Mouse (Mus musculus) heart, embryonic 13.5 days (tissue): ENCODE results near the gene Rbp2. TPM values are rescaled to one million over a fixed set of nuclear protein-coding genes. Genes with fewer than 3 reads are reported as not detected.

Source experiments
- ATAC-seq: fragments of 200-750 bp; cut with Nextera tagmentation; 2 replicates; pipeline ENCODE4 v1.8.0; 2017; ENCODE audit warnings: moderate TSS enrichment; ENCODE audit not compliant: insufficient number of reproducible peaks, low FRiP score, low TSS enrichment; ENCODE audit errors: extremely low read depth
- H3K27ac ChIP-seq: fragments of 300-500 bp; sonication (generic); replicated peaks from 2 replicates; pipeline ENCODE4 v1.5.1; 2015; ENCODE audit warnings: moderate library complexity, mild to moderate bottlenecking, inconsistent platforms
- H3K27me3 ChIP-seq: fragments of 300-500 bp; sonication (generic); replicated peaks from 2 replicates; pipeline ENCODE4 v1.6.1; 2015; ENCODE audit warnings: mild to moderate bottlenecking, inconsistent platforms
- H3K36me3 ChIP-seq: fragments of 300-500 bp; sonication (generic); 2 replicates; pipeline ENCODE4 v1.6.1; 2015; ENCODE audit warnings: mild to moderate bottlenecking, inconsistent platforms
- H3K4me1 ChIP-seq: fragments of 300-500 bp; sonication (generic); 2 replicates; pipeline ENCODE4 v1.6.1; 2015; ENCODE audit warnings: inconsistent platforms
- H3K4me2 ChIP-seq: fragments of 300-500 bp; sonication (generic); 2 replicates; pipeline ENCODE4 v1.6.1; 2015; ENCODE audit warnings: inconsistent platforms, mild to moderate bottlenecking, moderate library complexity
- H3K4me3 ChIP-seq: fragments of 300-500 bp; sonication (generic); 2 replicates; pipeline ENCODE4 v1.5.1; 2015; ENCODE audit warnings: moderate library complexity, mild to moderate bottlenecking, inconsistent platforms
- H3K9ac ChIP-seq: fragments of 300-500 bp; sonication (generic); 2 replicates; pipeline ENCODE4 v1.6.1; 2015; ENCODE audit warnings: inconsistent platforms, mild to moderate bottlenecking, moderate library complexity
- H3K9me3 ChIP-seq: fragments of 300-500 bp; sonication (generic); 2 replicates; pipeline ENCODE4 v1.6.1; 2016; ENCODE audit warnings: inconsistent platforms
- WGBS: fragments of 180-500 bp; shearing (Covaris S2); methylation state at CpG from one replicate; pipeline ENCODE4 v1.1.7; 2015; ENCODE audit warnings: mixed read lengths; 5-methylcytosine and 5-hydroxymethylcytosine counted together
- polyA plus RNA-seq: library from polyadenylated mRNA; unstranded; fragments of >200 nt; fragmentation: Nextera tagmentation; extraction: Ambion mirVana; gene quantifications from 2 replicates; pipeline ENCODE4 v1.2.1, GENCODE M21; 2015

Gene Rbp2
- polyA plus RNA-seq, 1 experiment from 2014 or later = not detected

GRCm38 (mm10) chr9:98489532-98489931, 3.6 kb downstream of the Rbp2 start:
- no peaks in the 10 kb centered on the region for H3K36me3 ChIP-seq
- WGBS = 59% methylated on average over 4 of the region's 4 CpGs
- H3K4me1 ChIP-seq = peaks cover 21% of the 10 kb centered on the region
- H3K27me3 ChIP-seq = no peaks in the 10 kb centered on the region
- no peak overlapping the region for H3K9ac ChIP-seq
- no peak overlapping the region for H3K4me2 ChIP-seq
- peak overlapping the region; percentile 39; the same call in 1 of the 2 replicates for H3K27ac ChIP-seq
- no peaks in the 10 kb centered on the region for H3K9me3 ChIP-seq
- no peak overlapping the region for H3K4me3 ChIP-seq
- ATAC-seq = no peak

GRCm38 (mm10) chr9:98490128-98490527, 4.2 kb downstream of the Rbp2 start:
- 34% methylated on average over 4 of the region's 4 CpGs for WGBS
- no peaks in the 10 kb centered on the region for H3K9me3 ChIP-seq
- peaks cover 21% of the 10 kb centered on the region for H3K4me1 ChIP-seq
- H3K4me2 ChIP-seq = no peak overlapping the region
- H3K27ac ChIP-seq = no peak overlapping the region
- H3K9ac ChIP-seq = no peak overlapping the region
- no peak for ATAC-seq
- no peaks in the 10 kb centered on the region for H3K27me3 ChIP-seq
- H3K36me3 ChIP-seq = no peaks in the 10 kb centered on the region
- H3K4me3 ChIP-seq = no peak overlapping the region

- H3K27me3 ChIP-seq = no peaks in the 10 kb centered on the region; the same call in 1 of the 2 replicates
- 83% methylated on average over 5 of the region's 5 CpGs for WGBS
- no peak overlapping the region for H3K4me3 ChIP-seq
- no peak for ATAC-seq
- H3K4me2 ChIP-seq = no peak overlapping the region
- no peak overlapping the region for H3K27ac ChIP-seq
- no peak overlapping the region for H3K9ac ChIP-seq
- no peaks in the 10 kb centered on the region for H3K36me3 ChIP-seq
- no peaks in the 10 kb centered on the region for H3K9me3 ChIP-seq
- peaks cover 21% of the 10 kb centered on the region for H3K4me1 ChIP-seq
Observed at GRCm38 (mm10) chr9:98491071-98491470, 5.2 kb downstream of the Rbp2 start.

GRCm38 (mm10) chr9:98492212-98492611, 6.3 kb downstream of the Rbp2 start:
- Histone ChIP-seq H3K4me2 (no peak overlapping the region), H3K27ac (no peak overlapping the region), H3K9me3 (no peaks in the 10 kb centered on the region), H3K36me3 (no peaks in the 10 kb centered on the region), H3K4me1 (peaks cover 24% of the 10 kb centered on the region), H3K4me3 (no peak overlapping the region), H3K9ac (no peak overlapping the region), H3K27me3 (no peaks in the 10 kb centered on the region; the same call in 1 of the 2 replicates)
- ATAC-seq = no peak
- WGBS = 47% methylated on average over 5 of the region's 5 CpGs

GRCm38 (mm10) chr9:98492821-98493220, 6.9 kb downstream of the Rbp2 start:
- no peaks in the 10 kb centered on the region for H3K9me3 ChIP-seq

GRCm38 (mm10) chr9:98497157-98497556, 11.2 kb downstream of the Rbp2 start:
- no peak for ATAC-seq
- Histone ChIP-seq H3K36me3 (no peaks in the 10 kb centered on the region), H3K9me3 (no peaks in the 10 kb centered on the region), H3K27me3 (peaks cover 7% of the 10 kb centered on the region; the same call in 1 of the 2 replicates), H3K4me2 (no peak overlapping the region), H3K9ac (no peak overlapping the region), H3K27ac (no peak overlapping the region), H3K4me3 (no peak overlapping the region), H3K4me1 (peaks cover 27% of the 10 kb centered on the region)
- 36% methylated on average over 7 of the region's 7 CpGs for WGBS

More at GRCm38 (mm10) chr9:98492821-98493220, 6.9 kb downstream of the Rbp2 start:
- no peak overlapping the region for H3K4me2 ChIP-seq
- H3K9ac ChIP-seq = no peak overlapping the region
- WGBS = 26% methylated on average over 1 of the region's 1 CpGs
- no peak overlapping the region for H3K27ac ChIP-seq
- no peaks in the 10 kb centered on the region for H3K36me3 ChIP-seq
- peaks cover 24% of the 10 kb centered on the region for H3K4me1 ChIP-seq
- ATAC-seq = no peak
- no peak overlapping the region for H3K4me3 ChIP-seq
- H3K27me3 ChIP-seq = no peaks in the 10 kb centered on the region; the same call in 1 of the 2 replicates

- H3K4me2 ChIP-seq = no peak overlapping the region
- no peak for ATAC-seq
- no peak overlapping the region for H3K4me3 ChIP-seq
- H3K4me1 ChIP-seq = peaks cover 22% of the 10 kb centered on the region
- peaks cover 7% of the 10 kb centered on the region; the same call in 1 of the 2 replicates for H3K27me3 ChIP-seq
- no peak overlapping the region for H3K9ac ChIP-seq
- H3K27ac ChIP-seq = no peak overlapping the region
- H3K9me3 ChIP-seq = no peaks in the 10 kb centered on the region
- H3K36me3 ChIP-seq = no peaks in the 10 kb centered on the region
- 47% methylated on average over 6 of the region's 6 CpGs for WGBS
Observed at GRCm38 (mm10) chr9:98497990-98498389, 12.1 kb downstream of the Rbp2 start.

- Histone ChIP-seq H3K9me3 (no peaks in the 10 kb centered on the region), H3K9ac (no peak overlapping the region), H3K4me3 (no peak overlapping the region), H3K27me3 (peaks cover 7% of the 10 kb centered on the region; the same call in 1 of the 2 replicates), H3K4me1 (peaks cover 22% of the 10 kb centered on the region), H3K4me2 (no peak overlapping the region), H3K36me3 (no peaks in the 10 kb centered on the region), H3K27ac (no peak overlapping the region)
- ATAC-seq = no peak
- WGBS = 68% methylated on average over 17 of the region's 17 CpGs
Observed at GRCm38 (mm10) chr9:98498717-98499268, 12.9 kb downstream of the Rbp2 start.

- H3K36me3 ChIP-seq = no peaks in the 10 kb centered on the region
- no peak overlapping the region for H3K9ac ChIP-seq
- peaks cover 7% of the 10 kb centered on the region; the same call in 1 of the 2 replicates for H3K27me3 ChIP-seq
- H3K4me2 ChIP-seq = no peak overlapping the region
- peaks cover 22% of the 10 kb centered on the region for H3K4me1 ChIP-seq
- no peak overlapping the region for H3K4me3 ChIP-seq
- WGBS = 68% methylated on average over 5 of the region's 5 CpGs
- no peak overlapping the region for H3K27ac ChIP-seq
- no peak for ATAC-seq
- H3K9me3 ChIP-seq = no peaks in the 10 kb centered on the region
Observed at GRCm38 (mm10) chr9:98499601-98500000, 13.7 kb downstream of the Rbp2 start.

- Histone ChIP-seq H3K36me3 (no peaks in the 10 kb centered on the region), H3K27me3 (no peaks in the 10 kb centered on the region), H3K4me2 (no peak overlapping the region), H3K27ac (no peak overlapping the region), H3K4me3 (no peak overlapping the region), H3K4me1 (0 out of 2 replicates have a peak, but pooled peaks cover 6% of the 10 kb centered on the region), H3K9ac (no peak overlapping the region), H3K9me3 (no peaks in the 10 kb centered on the region)
- ATAC-seq = no peak
- 59% methylated on average over 6 of the region's 6 CpGs for WGBS
Observed at GRCm38 (mm10) chr9:98507480-98507879, 21.6 kb downstream of the Rbp2 start.

GRCm38 (mm10) chr9:98510363-98511055, 24.6 kb downstream of the Rbp2 start:
- Histone ChIP-seq H3K27me3 (no peaks in the 10 kb centered on the region), H3K36me3 (no peaks in the 10 kb centered on the region), H3K4me2 (no peak overlapping the region), H3K27ac (no peak overlapping the region), H3K4me3 (no peak overlapping the region), H3K9me3 (no peaks in the 10 kb centered on the region), H3K9ac (no peak overlapping the region), H3K4me1 (0 out of 2 replicates have a peak, but pooled peaks cover 6% of the 10 kb centered on the region)
- WGBS = 86% methylated on average over 6 of the region's 6 CpGs
- ATAC-seq = no peak

- Histone ChIP-seq H3K27me3 (no peaks in the 10 kb centered on the region), H3K4me2 (no peak overlapping the region), H3K9me3 (no peaks in the 10 kb centered on the region), H3K27ac (no peak overlapping the region), H3K4me1 (no peaks in the 10 kb centered on the region), H3K4me3 (no peak overlapping the region), H3K36me3 (no peaks in the 10 kb centered on the region), H3K9ac (no peak overlapping the region)
- ATAC-seq = no peak
- 63% methylated on average over 2 of the region's 2 CpGs for WGBS
Observed at GRCm38 (mm10) chr9:98523872-98524271, 38.0 kb downstream of the Rbp2 start.
